Mouse (Mus musculus) testis, adult 2 months (tissue): ENCODE measurements around the gene Proser3.

Experiments
- CTCF ChIP-seq: fragments of 200-500 bp; IDR thresholded peaks from 2 replicates; pipeline ENCODE4 v1.5.1; 2012; ENCODE audit warnings: low read depth, mild to moderate bottlenecking, inconsistent platforms, low read length, moderate library complexity; ENCODE audit not compliant: control insufficient read depth, insufficient read depth, insufficient replicate concordance
- POLR2A ChIP-seq: fragments of 200-500 bp; IDR thresholded peaks from 2 replicates; pipeline ENCODE4 v1.6.1; 2012; ENCODE audit warnings: low read depth, mild to moderate bottlenecking, inconsistent platforms, low read length, moderate library complexity; ENCODE audit not compliant: control insufficient read depth

GRCm38 (mm10) chr7:30522871-30523270 is 29.2 kb downstream of the Proser3 start:
- no peak; the same call in 1 of the 2 replicates for TF ChIP-seq POLR2A
- TF ChIP-seq CTCF = no peak
